Mouse (Mus musculus) liver, embryonic 11.5 days (tissue): Measurements from ENCODE around the gene Vps51. TPM values are rescaled to one million over a fixed set of nuclear protein-coding genes. Genes with fewer than 3 reads are reported as not detected.

ENCODE experiments used
- ATAC-seq: fragments of 200-750 bp; cut with Nextera tagmentation; replicated peaks from 2 replicates; pipeline ENCODE4 v1.8.0; 2017; ENCODE audit warnings: moderate number of reproducible peaks, mild to moderate bottlenecking, moderate TSS enrichment, moderate library complexity; ENCODE audit not compliant: low FRiP score
- DNase-seq: peaks from one replicate; pipeline ENCODE4 v3.0.0-alpha.2; 2017; ENCODE audit warnings: low spot score
- H3K27ac ChIP-seq: fragments of 300-500 bp; sonication (generic); 2 replicates; pipeline ENCODE4 v1.5.1; 2014; ENCODE audit warnings: mild to moderate bottlenecking, low read depth, low read length, control low read depth
- H3K27me3 ChIP-seq: fragments of 300-500 bp; sonication (generic); replicated peaks from 2 replicates; pipeline ENCODE4 v1.6.1; 2014; ENCODE audit warnings: low read length, mixed read lengths; ENCODE audit not compliant: control insufficient read depth, insufficient read depth
- H3K36me3 ChIP-seq: fragments of 300-500 bp; sonication (generic); 2 replicates; pipeline ENCODE4 v1.6.1; 2014; ENCODE audit warnings: mild to moderate bottlenecking, low read length, moderate library complexity, mixed read lengths; ENCODE audit not compliant: control insufficient read depth, insufficient read depth
- H3K4me1 ChIP-seq: fragments of 300-500 bp; sonication (generic); replicated peaks from 2 replicates; pipeline ENCODE4 v1.6.1; 2014; ENCODE audit warnings: low read length, mixed read lengths; ENCODE audit not compliant: control insufficient read depth, insufficient read depth
- H3K4me2 ChIP-seq: fragments of 300-500 bp; sonication (generic); 2 replicates; pipeline ENCODE4 v1.6.1; 2014; ENCODE audit warnings: mild to moderate bottlenecking, control low read depth, moderate library complexity
- H3K4me3 ChIP-seq: fragments of 300-500 bp; sonication (generic); 2 replicates; pipeline ENCODE4 v1.5.1; 2014; ENCODE audit warnings: low read depth, low read length, control low read depth
- H3K9ac ChIP-seq: fragments of 300-500 bp; sonication (generic); 2 replicates; pipeline ENCODE4 v1.6.1; 2014; ENCODE audit warnings: low read depth, low read length, control low read depth
- H3K9me3 ChIP-seq: fragments of 300-500 bp; sonication (generic); 2 replicates; pipeline ENCODE4 v1.6.1; 2016; ENCODE audit warnings: low read length, inconsistent platforms, mixed read lengths; ENCODE audit not compliant: control insufficient read depth
- WGBS: fragments of 180-500 bp; shearing (Covaris S2); extraction: QIAGEN DNeasy Blood & Tissue Kit; methylation state at CpG from one replicate; pipeline ENCODE4 v1.1.7; 2014; 5-methylcytosine and 5-hydroxymethylcytosine counted together
- polyA plus RNA-seq: library from polyadenylated mRNA; unstranded; fragments of >200 nt; fragmentation: Nextera tagmentation; extraction: Ambion mirVana; gene quantifications from 2 replicates; pipeline ENCODE4 v1.2.1, GENCODE M21; 2014

Gene Vps51
- polyA plus RNA-seq, 1 experiment from 2014 or later: 57.1 TPM

GRCm38 (mm10) chr19:6116113-6116850 is 39.3 kb upstream of the Vps51 start:
- no peak overlapping the region for H3K27ac ChIP-seq
- H3K4me2 ChIP-seq: peak overlapping the region; percentile 85
- no peak for DNase-seq
- peaks cover 10% of the 10 kb centered on the region for H3K4me1 ChIP-seq
- WGBS: 91% methylated on average over 15 of the region's 15 CpGs
- no peak for ATAC-seq
- no peaks in the 10 kb centered on the region for H3K27me3 ChIP-seq
- no peaks in the 10 kb centered on the region for H3K9me3 ChIP-seq
- peaks cover 14% of the 10 kb centered on the region; the same call in 1 of the 2 replicates for H3K36me3 ChIP-seq
- peak overlapping the region; percentile 82 for H3K4me3 ChIP-seq
- peak overlapping the region; percentile 93 for H3K9ac ChIP-seq

DNA sequence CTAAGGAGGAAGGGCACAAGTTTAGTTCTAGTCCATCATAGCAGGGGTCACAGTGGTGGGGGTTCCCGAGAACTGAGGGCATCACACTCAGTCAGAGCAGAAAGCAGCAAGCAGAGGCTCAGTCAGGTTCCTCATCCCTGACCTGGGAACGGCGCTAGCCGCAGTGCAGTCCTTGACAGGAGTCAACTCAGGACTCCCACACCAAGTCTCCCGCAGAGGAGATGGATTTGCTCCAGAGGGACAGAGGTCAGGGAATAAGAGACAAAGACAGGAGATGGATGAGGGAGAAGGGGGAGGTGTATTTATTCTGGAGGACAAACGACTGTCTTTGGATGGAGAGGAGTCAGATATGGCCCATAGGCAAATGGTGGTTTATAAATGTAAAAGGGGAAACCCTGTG is 36.1 kb upstream of the Vps51 start:
- whole genome bisulfite sequencing: 66% methylated on average over 6 of the region's 6 CpGs
- Histone ChIP-seq H3K27me3 (no peaks in the 10 kb centered on the region), H3K4me3 (no peak overlapping the region), H3K4me2 (no peak overlapping the region), H3K36me3 (peaks cover 14% of the 10 kb centered on the region; the same call in 1 of the 2 replicates), H3K27ac (no peak overlapping the region), H3K9ac (no peak overlapping the region), H3K9me3 (no peaks in the 10 kb centered on the region), H3K4me1 (peaks cover 7% of the 10 kb centered on the region)
- DNase-seq (no peak), ATAC-seq (no peak)

GRCm38 (mm10) chr19:6105586-6105985 is 28.6 kb upstream of the Vps51 start, which contains the start of gene Naaladl1:
TSS of gene Naaladl1 (plus strand) at chr19:6105782.
- ATAC-seq (no peak), DNase-seq (no peak)
- no peaks in the 10 kb centered on the region for H3K36me3 ChIP-seq
- H3K4me2 ChIP-seq: peak within 1 kb of the TSS; percentile 26; the same call in 1 of the 2 replicates
- peaks cover 18% of the 10 kb centered on the region for H3K4me1 ChIP-seq
- no peaks in the 10 kb centered on the region for H3K27me3 ChIP-seq
- H3K27ac ChIP-seq: no peak within 1 kb of the TSS; the same call in 1 of the 2 replicates
- H3K9ac ChIP-seq: 0 out of 2 replicates have a peak within 1 kb of the TSS, but pooled peaks have one; percentile 23
- no peaks in the 10 kb centered on the region for H3K9me3 ChIP-seq
- WGBS: 83% methylated on average over 7 of the region's 7 CpGs
- no peak within 1 kb of the TSS for H3K4me3 ChIP-seq

- peaks cover 19% of the 10 kb centered on the region for H3K4me1 ChIP-seq
- DNase-seq (no peak), ATAC-seq (peak; percentile 29; the same call in 1 of the 2 replicates)
- no peak overlapping the region; the same call in 1 of the 2 replicates for H3K9ac ChIP-seq
- peak overlapping the region; percentile 26; the same call in 1 of the 2 replicates for H3K4me2 ChIP-seq
- 0 out of 2 replicates have a peak, but pooled peaks cover 3% of the 10 kb centered on the region for H3K36me3 ChIP-seq
- no peak overlapping the region for H3K4me3 ChIP-seq
- H3K9me3 ChIP-seq: no peaks in the 10 kb centered on the region
- WGBS: 37% methylated on average over 4 of the region's 4 CpGs
- H3K27me3 ChIP-seq: no peaks in the 10 kb centered on the region
- H3K27ac ChIP-seq: no peak overlapping the region; the same call in 1 of the 2 replicates
These were observed 27.4 kb upstream of the Vps51 start for GRCm38 (mm10) chr19:6104476-6104875.

GRCm38 (mm10) chr19:6102169-6102853 is 25.3 kb upstream of the Vps51 start:
- H3K27me3 ChIP-seq: no peaks in the 10 kb centered on the region
- H3K27ac ChIP-seq: no peak overlapping the region
- no peak overlapping the region for H3K9ac ChIP-seq
- no peak overlapping the region for H3K4me3 ChIP-seq
- 77% methylated on average over 6 of the region's 6 CpGs for WGBS
- no peaks in the 10 kb centered on the region for H3K9me3 ChIP-seq
- ATAC-seq: peak; percentile 67
- H3K36me3 ChIP-seq: 0 out of 2 replicates have a peak, but pooled peaks cover 3% of the 10 kb centered on the region
- DNase-seq: no peak
- H3K4me1 ChIP-seq: peaks cover 21% of the 10 kb centered on the region
- H3K4me2 ChIP-seq: no peak overlapping the region

- no peak for DNase-seq
- Histone ChIP-seq H3K9ac (no peak overlapping the region), H3K4me1 (peaks cover 21% of the 10 kb centered on the region), H3K4me2 (no peak overlapping the region), H3K36me3 (0 out of 2 replicates have a peak, but pooled peaks cover 3% of the 10 kb centered on the region), H3K9me3 (no peaks in the 10 kb centered on the region), H3K4me3 (no peak overlapping the region), H3K27ac (no peak overlapping the region), H3K27me3 (no peaks in the 10 kb centered on the region)
- no peak for ATAC-seq
- 75% methylated on average over 6 of the region's 6 CpGs for WGBS
These were observed 24.2 kb upstream of the Vps51 start for GRCm38 (mm10) chr19:6101186-6101585.

DNA sequence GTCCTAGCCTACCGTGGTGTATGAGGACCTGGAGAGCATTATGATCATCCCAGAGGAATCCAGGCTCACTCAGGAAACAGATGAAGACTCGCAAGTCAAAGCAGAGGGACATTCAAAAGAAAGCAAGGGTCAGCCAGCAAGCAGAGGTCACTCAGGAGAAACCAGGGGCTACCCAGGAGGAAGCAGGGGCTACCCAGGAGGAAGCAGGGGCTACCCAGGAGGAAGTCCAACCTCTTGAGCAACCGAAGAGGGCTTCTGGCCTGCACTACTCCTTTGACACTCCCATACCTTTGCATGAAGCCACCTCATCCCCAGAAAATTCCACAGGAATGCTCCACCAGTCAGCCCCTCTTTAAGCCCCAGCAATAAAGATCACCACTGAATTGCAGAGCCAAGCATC is 20.8 kb upstream of the Vps51 start:
- H3K36me3 ChIP-seq: peaks cover 5% of the 10 kb centered on the region
- no peak overlapping the region for H3K9ac ChIP-seq
- H3K27me3 ChIP-seq: no peaks in the 10 kb centered on the region
- H3K4me2 ChIP-seq: no peak overlapping the region
- no peak for ATAC-seq
- H3K4me3 ChIP-seq: no peak overlapping the region
- DNase-seq: no peak
- H3K27ac ChIP-seq: no peak overlapping the region
- H3K4me1 ChIP-seq: peaks cover 2% of the 10 kb centered on the region; the same call in 1 of the 2 replicates
- H3K9me3 ChIP-seq: no peaks in the 10 kb centered on the region
- WGBS: 82% methylated on average over 3 of the region's 3 CpGs

DNA sequence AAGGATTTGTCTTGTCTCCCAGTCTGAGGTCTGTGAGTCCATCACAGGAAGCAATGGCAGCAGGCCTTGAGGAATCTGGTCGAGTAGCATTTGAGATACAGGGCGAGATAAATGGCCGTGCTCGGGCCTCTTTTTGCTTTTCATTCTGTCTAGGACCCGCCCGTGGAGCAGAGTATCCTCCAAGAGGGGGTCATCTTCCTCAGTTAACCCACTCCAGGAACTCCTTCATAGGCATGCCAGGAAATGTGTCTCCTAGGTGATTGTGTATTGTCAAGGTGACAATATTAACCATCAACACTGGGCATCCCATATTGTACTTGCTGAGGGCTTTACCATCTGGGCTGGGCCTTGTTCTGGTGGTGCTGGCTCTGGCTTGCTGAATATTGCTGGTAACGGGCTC is 17.1 kb upstream of the Vps51 start, which contains the start of gene AC131692.1:
Gene AC131692.1, plus strand, starts transcription at position 301 of the 400 bp plus-strand sequence.
- no peaks in the 10 kb centered on the region for H3K27me3 ChIP-seq
- no peak within 1 kb of the TSS for H3K9ac ChIP-seq
- no peaks in the 10 kb centered on the region for H3K4me1 ChIP-seq
- H3K27ac ChIP-seq: no peak within 1 kb of the TSS
- ATAC-seq (no peak), DNase-seq (no peak)
- no peak within 1 kb of the TSS for H3K4me3 ChIP-seq
- WGBS: 84% methylated on average over 7 of the region's 7 CpGs
- H3K9me3 ChIP-seq: no peaks in the 10 kb centered on the region
- no peak within 1 kb of the TSS for H3K4me2 ChIP-seq
- H3K36me3 ChIP-seq: peaks cover 21% of the 10 kb centered on the region
